Mouse (Mus musculus) heart, embryonic 15.5 days (tissue): ENCODE data around the gene Qpctl. TPM values are rescaled to one million over a fixed set of nuclear protein-coding genes. Genes with fewer than 3 reads are reported as not detected.

Experiments used
- ATAC-seq: fragments of 200-750 bp; cut with Nextera tagmentation; replicated peaks from 2 replicates; pipeline ENCODE4 v1.8.0; 2017; ENCODE audit warnings: low read depth, moderate TSS enrichment; ENCODE audit not compliant: insufficient number of reproducible peaks, insufficient read depth, low FRiP score
- H3K27ac ChIP-seq: fragments of 300-500 bp; sonication (generic); 2 replicates; pipeline ENCODE4 v1.5.1; 2015; ENCODE audit warnings: mild to moderate bottlenecking, inconsistent platforms
- H3K27me3 ChIP-seq: fragments of 300-500 bp; sonication (generic); 2 replicates; pipeline ENCODE4 v1.6.1; 2015; ENCODE audit warnings: inconsistent platforms
- H3K36me3 ChIP-seq: fragments of 300-500 bp; sonication (generic); 2 replicates; pipeline ENCODE4 v1.6.1; 2015; ENCODE audit warnings: mild to moderate bottlenecking, inconsistent platforms
- H3K4me1 ChIP-seq: fragments of 300-500 bp; sonication (generic); replicated peaks from 2 replicates; pipeline ENCODE4 v1.6.1; 2015; ENCODE audit warnings: inconsistent platforms
- H3K4me2 ChIP-seq: fragments of 300-500 bp; sonication (generic); 2 replicates; pipeline ENCODE4 v1.6.1; 2015; ENCODE audit warnings: inconsistent platforms, mild to moderate bottlenecking, moderate library complexity
- H3K4me3 ChIP-seq: fragments of 300-500 bp; sonication (generic); 2 replicates; pipeline ENCODE4 v1.5.1; 2015; ENCODE audit warnings: mild to moderate bottlenecking, inconsistent platforms
- H3K9ac ChIP-seq: fragments of 300-500 bp; sonication (generic); 2 replicates; pipeline ENCODE4 v1.6.1; 2015; ENCODE audit warnings: mild to moderate bottlenecking, inconsistent platforms
- H3K9me3 ChIP-seq: fragments of 300-500 bp; sonication (generic); replicated peaks from 2 replicates; pipeline ENCODE4 v1.6.1; 2016; ENCODE audit warnings: inconsistent platforms
- WGBS: fragments of 180-500 bp; shearing (Covaris S2); methylation state at CpG from one replicate; pipeline ENCODE4 v1.1.7; 2015; ENCODE audit warnings: mixed read lengths; 5-methylcytosine and 5-hydroxymethylcytosine counted together
- polyA plus RNA-seq: library from polyadenylated mRNA; unstranded; fragments of >200 nt; fragmentation: Nextera tagmentation; extraction: Ambion mirVana; gene quantifications from 2 replicates; pipeline ENCODE4 v1.2.1, GENCODE M21; 2015

Gene Qpctl
- polyA plus RNA-seq, 1 experiment from 2014 or later: 8.8 TPM

- H3K4me2 ChIP-seq: no peak overlapping the region
- no peaks in the 10 kb centered on the region for H3K9me3 ChIP-seq
- H3K36me3 ChIP-seq: no peaks in the 10 kb centered on the region
- H3K27me3 ChIP-seq: peaks cover 53% of the 10 kb centered on the region
- H3K4me3 ChIP-seq: no peak overlapping the region
- ATAC-seq: no peak
- H3K4me1 ChIP-seq: peaks cover 42% of the 10 kb centered on the region
- no peak overlapping the region for H3K9ac ChIP-seq
- 70% methylated on average over 7 of the region's 7 CpGs for WGBS
- H3K27ac ChIP-seq: no peak overlapping the region
Observed at GRCm38 (mm10) chr7:19177216-19177615, 28.1 kb upstream of the Qpctl start.

- H3K36me3 ChIP-seq: no peaks in the 10 kb centered on the region
- WGBS: 8% methylated on average over 21 of the region's 21 CpGs
- no peak for ATAC-seq
- peak overlapping the region; percentile 24; the same call in 1 of the 2 replicates for H3K4me3 ChIP-seq
- 0 out of 2 replicates have a peak overlapping the region, but pooled peaks have one; percentile 29 for H3K9ac ChIP-seq
- H3K9me3 ChIP-seq: no peaks in the 10 kb centered on the region
- peaks cover 53% of the 10 kb centered on the region for H3K27me3 ChIP-seq
- no peak overlapping the region for H3K27ac ChIP-seq
- H3K4me1 ChIP-seq: peaks cover 42% of the 10 kb centered on the region
- H3K4me2 ChIP-seq: peak overlapping the region; percentile 37
Observed at GRCm38 (mm10) chr7:19176516-19176947, 27.4 kb upstream of the Qpctl start.

GRCm38 (mm10) chr7:19175708-19176515 is 26.8 kb upstream of the Qpctl start, which contains the start of gene Eml2:
Gene Eml2 (plus strand): TSS chr7:19176421.
- ATAC-seq: no peak
- Histone ChIP-seq H3K4me1 (peaks cover 46% of the 10 kb centered on the region), H3K9me3 (no peaks in the 10 kb centered on the region), H3K4me3 (peak within 1 kb of the TSS; percentile 24; the same call in 1 of the 2 replicates), H3K27ac (no peak within 1 kb of the TSS), H3K36me3 (no peaks in the 10 kb centered on the region), H3K9ac (0 out of 2 replicates have a peak within 1 kb of the TSS, but pooled peaks have one; percentile 29), H3K4me2 (peak within 1 kb of the TSS; percentile 37), H3K27me3 (peaks cover 53% of the 10 kb centered on the region)
- 2% methylated on average over 30 of the region's 30 CpGs for WGBS

- Histone ChIP-seq H3K27me3 (peaks cover 32% of the 10 kb centered on the region), H3K9me3 (no peaks in the 10 kb centered on the region), H3K4me2 (peak overlapping the region; percentile 61), H3K27ac (peak overlapping the region; percentile 94), H3K4me3 (peak overlapping the region; percentile 36), H3K9ac (no peak overlapping the region), H3K36me3 (no peaks in the 10 kb centered on the region), H3K4me1 (peaks cover 50% of the 10 kb centered on the region)
- ATAC-seq: peak; percentile 37; the same call in 1 of the 2 replicates
- 7% methylated on average over 17 of the region's 17 CpGs for WGBS
Observed at GRCm38 (mm10) chr7:19172874-19173273, 23.8 kb upstream of the Qpctl start.

- H3K36me3 ChIP-seq: no peaks in the 10 kb centered on the region
- 25% methylated on average over 8 of the region's 8 CpGs for WGBS
- no peaks in the 10 kb centered on the region for H3K9me3 ChIP-seq
- no peak overlapping the region for H3K4me3 ChIP-seq
- H3K4me2 ChIP-seq: no peak overlapping the region; the same call in 1 of the 2 replicates
- peaks cover 49% of the 10 kb centered on the region for H3K4me1 ChIP-seq
- ATAC-seq: no peak
- peak overlapping the region; percentile 94 for H3K27ac ChIP-seq
- H3K9ac ChIP-seq: peak overlapping the region; percentile 29; the same call in 1 of the 2 replicates
- H3K27me3 ChIP-seq: peaks cover 21% of the 10 kb centered on the region
Observed at GRCm38 (mm10) chr7:19171831-19172230, 22.7 kb upstream of the Qpctl start.

GRCm38 (mm10) chr7:19170142-19170541 is 21.1 kb upstream of the Qpctl start:
- 21% methylated on average over 8 of the region's 8 CpGs for WGBS
- Histone ChIP-seq H3K4me3 (no peak overlapping the region), H3K4me1 (peaks cover 54% of the 10 kb centered on the region), H3K9ac (no peak overlapping the region), H3K27ac (peak overlapping the region; percentile 94), H3K9me3 (no peaks in the 10 kb centered on the region), H3K27me3 (0 out of 2 replicates have a peak, but pooled peaks cover 5% of the 10 kb centered on the region), H3K4me2 (peak overlapping the region; percentile 38), H3K36me3 (no peaks in the 10 kb centered on the region)
- ATAC-seq: peak; percentile 84

GRCm38 (mm10) chr7:19169506-19169905 is 20.4 kb upstream of the Qpctl start:
- 0 out of 2 replicates have a peak, but pooled peaks cover 2% of the 10 kb centered on the region for H3K27me3 ChIP-seq
- WGBS: 59% methylated on average over 10 of the region's 10 CpGs
- H3K9me3 ChIP-seq: no peaks in the 10 kb centered on the region
- H3K4me2 ChIP-seq: peak overlapping the region; percentile 38; the same call in 1 of the 2 replicates
- peak overlapping the region; percentile 94 for H3K27ac ChIP-seq
- ATAC-seq: no peak
- no peaks in the 10 kb centered on the region for H3K36me3 ChIP-seq
- H3K4me3 ChIP-seq: no peak overlapping the region
- H3K9ac ChIP-seq: no peak overlapping the region
- peaks cover 60% of the 10 kb centered on the region for H3K4me1 ChIP-seq

- Histone ChIP-seq H3K4me2 (no peak overlapping the region), H3K27ac (peak overlapping the region; percentile 89), H3K4me1 (peaks cover 63% of the 10 kb centered on the region), H3K4me3 (no peak overlapping the region), H3K27me3 (0 out of 2 replicates have a peak, but pooled peaks cover 3% of the 10 kb centered on the region), H3K36me3 (peaks cover 5% of the 10 kb centered on the region; the same call in 1 of the 2 replicates), H3K9ac (no peak overlapping the region), H3K9me3 (no peaks in the 10 kb centered on the region)
- no peak for ATAC-seq
- 82% methylated on average over 3 of the region's 3 CpGs for WGBS
Observed at GRCm38 (mm10) chr7:19166990-19167389, 17.9 kb upstream of the Qpctl start.

DNA sequence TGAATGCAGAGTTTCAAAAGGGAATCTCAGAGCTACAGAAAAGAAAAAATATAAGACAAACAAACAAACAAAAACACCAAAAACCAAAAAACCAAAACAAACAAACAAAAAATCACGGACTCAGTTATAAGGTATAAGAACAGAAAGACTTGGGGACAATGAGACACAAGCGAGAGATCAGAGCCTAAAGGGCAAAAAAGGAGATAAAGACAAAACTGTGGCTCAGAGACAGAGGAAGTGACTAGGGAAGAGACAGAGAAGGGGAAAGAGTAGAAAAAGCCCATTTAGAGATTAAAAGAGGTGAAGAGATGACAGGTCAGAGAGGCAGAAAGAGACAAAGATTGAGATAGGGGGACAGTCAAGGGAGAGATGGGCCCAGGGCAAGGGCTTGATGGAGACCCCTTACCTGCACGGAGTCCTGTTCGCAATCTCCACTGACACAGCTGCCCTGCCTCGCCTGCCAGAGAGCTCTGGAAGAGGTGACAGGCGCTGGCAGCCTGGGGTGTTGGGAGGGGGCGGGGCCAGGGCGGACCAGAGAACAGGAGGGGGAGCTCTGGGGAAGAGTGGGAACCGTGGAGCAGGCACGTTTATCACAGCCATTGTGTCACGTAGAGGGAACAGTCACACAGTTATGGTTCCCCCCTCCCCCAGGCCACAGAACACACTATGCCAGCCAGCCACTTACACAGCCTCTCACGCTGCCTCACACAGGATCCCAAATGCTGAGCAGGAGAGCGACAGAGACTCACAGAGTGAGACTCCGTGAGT is 16.7 kb upstream of the Qpctl start, which contains the start of gene Gipr:
TSS of gene Gipr (minus strand) at position 472 of the 768 bp plus-strand sequence.
- peak; percentile 83 for ATAC-seq
- H3K27me3 ChIP-seq: peaks cover 3% of the 10 kb centered on the region; the same call in 1 of the 2 replicates
- no peaks in the 10 kb centered on the region for H3K9me3 ChIP-seq
- peak within 1 kb of the TSS; percentile 89 for H3K27ac ChIP-seq
- peaks cover 52% of the 10 kb centered on the region for H3K4me1 ChIP-seq
- peak within 1 kb of the TSS; percentile 56 for H3K9ac ChIP-seq
- peak within 1 kb of the TSS; percentile 65 for H3K4me2 ChIP-seq
- H3K36me3 ChIP-seq: peaks cover 9% of the 10 kb centered on the region; the same call in 1 of the 2 replicates
- peak within 1 kb of the TSS; percentile 47 for H3K4me3 ChIP-seq
- 5% methylated on average over 14 of the region's 14 CpGs for WGBS

DNA sequence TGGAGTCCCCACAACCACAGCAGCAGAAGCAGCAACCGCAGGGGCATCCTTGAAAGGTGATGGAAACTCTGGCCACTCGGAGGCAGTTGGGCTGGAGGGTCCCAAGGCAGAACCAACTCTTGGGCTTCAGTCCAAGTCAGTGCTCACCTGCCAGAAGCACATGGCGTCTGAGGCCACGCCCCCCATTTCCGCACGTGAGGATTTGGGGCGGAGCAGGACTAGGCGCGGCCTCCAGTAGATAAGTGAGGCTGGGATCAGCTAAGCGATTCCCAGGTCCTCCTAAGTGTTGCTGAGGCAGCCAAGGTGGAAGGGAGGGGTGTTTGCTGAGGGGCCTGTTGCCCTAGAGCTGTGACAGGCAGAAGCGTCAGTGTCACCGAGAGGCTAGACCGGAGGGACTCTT is 15.9 kb upstream of the Qpctl start:
- peak; percentile 44; the same call in 1 of the 2 replicates for ATAC-seq
- Histone ChIP-seq H3K9ac (peak overlapping the region; percentile 56), H3K4me3 (peak overlapping the region; percentile 47), H3K27ac (peak overlapping the region; percentile 89), H3K9me3 (no peaks in the 10 kb centered on the region), H3K4me2 (peak overlapping the region; percentile 65), H3K36me3 (peaks cover 9% of the 10 kb centered on the region; the same call in 1 of the 2 replicates), H3K4me1 (peaks cover 53% of the 10 kb centered on the region), H3K27me3 (peaks cover 3% of the 10 kb centered on the region; the same call in 1 of the 2 replicates)
- WGBS: 2% methylated on average over 13 of the region's 13 CpGs
